Mouse (Mus musculus) thymus, adult 2 months (tissue): ENCODE measurements around the gene Foxb1. TPM values are rescaled to one million over a fixed set of nuclear protein-coding genes. Genes with fewer than 3 reads are reported as not detected.

Experiments
- DNase-seq: peaks from one replicate; pipeline ENCODE4 v3.0.0; 2021
- H3K27ac ChIP-seq: fragments of 200-500 bp; 2 replicates; pipeline ENCODE4 v1.5.1; 2012; ENCODE audit warnings: low read length, control low read depth; ENCODE audit not compliant: control insufficient read depth, insufficient read depth
- H3K27me3 ChIP-seq: fragments of 200-500 bp; 2 replicates; pipeline ENCODE4 v1.6.1; 2012; ENCODE audit warnings: mild to moderate bottlenecking, low read length, moderate library complexity, mixed read lengths; ENCODE audit not compliant: control insufficient read depth, insufficient read depth
- H3K36me3 ChIP-seq: fragments of 200-500 bp; 2 replicates; pipeline ENCODE4 v1.6.1; 2012; ENCODE audit warnings: mild to moderate bottlenecking, low read length, moderate library complexity; ENCODE audit not compliant: control insufficient read depth, insufficient read depth
- H3K4me1 ChIP-seq: fragments of 200-500 bp; replicated peaks from 2 replicates; pipeline ENCODE4 v1.6.1; 2012; ENCODE audit warnings: low read length; ENCODE audit not compliant: control insufficient read depth, insufficient read depth
- H3K4me3 ChIP-seq: fragments of 200-500 bp; 2 replicates; pipeline ENCODE4 v1.5.1; 2012; ENCODE audit warnings: mild to moderate bottlenecking, low read length, control low read depth, moderate library complexity; ENCODE audit not compliant: control insufficient read depth, insufficient read depth
- CTCF ChIP-seq: fragments of 200-500 bp; IDR thresholded peaks from 2 replicates; pipeline ENCODE4 v1.5.1; 2012; ENCODE audit warnings: mild to moderate bottlenecking, control low read depth, low read length, moderate library complexity, borderline replicate concordance; ENCODE audit not compliant: control insufficient read depth, poor library complexity, insufficient read depth; ENCODE audit errors: extremely low read depth
- POLR2A ChIP-seq: fragments of 200-500 bp; IDR thresholded peaks from 2 replicates; pipeline ENCODE4 v1.6.1; 2012; ENCODE audit warnings: mild to moderate bottlenecking, low read length, control low read depth, moderate library complexity; ENCODE audit not compliant: control insufficient read depth, poor library complexity, insufficient read depth; ENCODE audit errors: extremely low read depth
- WGBS: fragments of 180-500 bp; shearing (Covaris S2); methylation state at CpG from one replicate; pipeline ENCODE4 v1.1.7; 2018; 5-methylcytosine and 5-hydroxymethylcytosine counted together
- polyA plus RNA-seq: library from polyadenylated mRNA; depleted of rRNA; stranded (reverse); fragments of >200 nt; gene quantifications from 2 replicates; pipeline ENCODE4 v1.2.3, GENCODE M21; 2012; rRNA removed

Foxb1 gene
- 1.0 and 1.7 TPM in 2 replicates for polyA plus RNA-seq

DNA sequence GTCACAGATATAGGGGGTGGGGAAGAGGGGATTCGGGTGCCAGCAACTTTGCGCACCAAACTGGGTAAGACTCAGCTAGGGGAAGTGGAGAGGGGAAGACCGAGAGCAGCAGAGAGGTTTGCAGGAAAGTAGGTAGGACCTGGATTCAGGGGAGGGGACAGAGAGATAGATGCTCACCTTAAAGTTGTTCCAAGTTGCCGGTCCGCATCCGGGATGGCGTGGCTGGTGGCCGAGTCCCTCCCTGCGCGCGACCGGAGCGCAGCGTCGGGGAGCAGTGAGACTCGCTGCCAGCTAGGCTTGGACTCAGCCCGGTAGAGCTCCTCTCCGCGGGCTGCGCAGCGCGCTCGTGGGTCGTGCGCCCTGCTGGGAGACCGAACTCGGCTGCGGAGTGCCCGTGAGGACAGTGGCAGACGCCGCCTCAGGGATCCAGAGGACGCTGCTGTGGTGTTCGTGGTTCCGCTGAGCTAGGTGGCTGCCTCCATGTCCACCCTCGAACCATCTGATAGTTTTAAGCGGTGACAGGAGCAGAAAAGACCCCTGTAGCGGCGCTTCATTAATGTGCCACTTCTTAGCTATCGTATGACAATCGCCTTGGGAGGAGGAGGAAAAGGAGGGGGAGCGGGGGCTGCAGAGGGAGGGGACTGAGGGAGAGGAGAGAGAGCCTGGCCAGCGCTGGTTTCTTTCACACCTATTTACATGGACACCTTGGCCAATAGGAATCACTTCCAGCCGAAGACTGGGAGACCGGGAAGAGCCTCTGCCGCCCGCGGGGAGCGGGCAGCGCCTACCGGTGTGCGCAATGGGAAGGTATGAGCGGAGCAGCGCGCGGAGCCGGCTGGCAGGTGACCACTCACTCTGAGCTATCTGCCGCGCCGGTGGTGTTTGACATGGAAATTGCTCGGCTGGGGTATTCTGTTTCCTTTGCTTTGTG is at the start of gene Foxb1:
Foxb1 (minus strand) TSS at position 570 of the 931 bp plus-strand sequence.
- Histone ChIP-seq H3K4me3 (peak within 1 kb of the TSS; percentile 52), H3K27me3 (peaks cover 29% of the 10 kb centered on the region), H3K27ac (no peak within 1 kb of the TSS), H3K4me1 (peaks cover 51% of the 10 kb centered on the region), H3K36me3 (no peaks in the 10 kb centered on the region)
- no peak for TF ChIP-seq CTCF
- no peak for TF ChIP-seq POLR2A
- peak; percentile 35 for DNase-seq
- whole genome bisulfite sequencing: 5% methylated on average over 60 of the region's 60 CpGs

DNA sequence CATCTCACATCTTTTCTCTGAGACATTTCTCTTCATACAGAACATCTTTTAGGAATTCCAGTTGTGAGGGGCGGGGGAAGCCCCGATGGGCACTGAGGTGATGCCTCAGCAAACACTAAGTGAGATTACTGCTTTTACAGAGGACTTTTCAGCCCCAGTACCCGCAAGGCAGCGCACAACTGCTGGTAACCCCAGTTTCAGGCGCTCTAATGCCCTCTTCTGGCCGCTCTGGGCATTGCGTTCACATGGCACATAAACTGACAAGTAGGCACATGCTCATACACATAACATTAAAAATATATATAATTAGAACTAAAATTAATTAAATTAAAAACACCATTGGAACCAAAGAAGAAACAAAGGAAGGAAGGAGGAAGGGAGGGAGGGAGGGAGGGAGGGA is 29.8 kb upstream of the Foxb1 start:
- H3K4me3 ChIP-seq: no peak overlapping the region
- no peaks in the 10 kb centered on the region for H3K27me3 ChIP-seq
- no peaks in the 10 kb centered on the region for H3K4me1 ChIP-seq
- 70% methylated on average over 7 of the region's 7 CpGs for WGBS
- no peak overlapping the region for H3K27ac ChIP-seq
- H3K36me3 ChIP-seq: no peaks in the 10 kb centered on the region
- DNase-seq: peak; percentile 69
- TF ChIP-seq CTCF (peak; percentile 67; the same call in 1 of the 2 replicates), POLR2A (no peak)

DNA sequence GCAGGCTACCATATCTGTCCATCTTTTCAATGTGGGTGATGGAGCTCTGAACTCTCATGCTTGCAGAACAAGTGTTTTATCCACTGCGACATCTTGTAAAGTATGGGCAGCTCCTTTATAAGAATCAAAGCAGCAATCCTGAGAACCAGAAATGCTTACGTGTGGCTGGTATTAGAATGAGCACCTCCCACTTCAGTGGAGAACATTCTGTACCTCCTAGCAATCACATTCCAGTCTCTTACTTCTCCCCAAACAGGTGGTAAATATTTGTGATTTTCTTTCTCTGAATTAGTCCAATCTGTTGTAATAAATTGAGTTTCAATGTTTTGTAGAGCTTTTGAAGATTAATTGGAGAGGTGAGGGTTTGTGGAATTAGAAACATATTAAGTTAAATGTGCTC is 19.3 kb upstream of the Foxb1 start:
- no peaks in the 10 kb centered on the region for H3K36me3 ChIP-seq
- DNase-seq: no peak
- WGBS: 90% methylated on average over 2 of the region's 2 CpGs
- no peaks in the 10 kb centered on the region for H3K4me1 ChIP-seq
- no peaks in the 10 kb centered on the region for H3K27me3 ChIP-seq
- H3K27ac ChIP-seq: no peak overlapping the region
- no peak overlapping the region for H3K4me3 ChIP-seq
- TF ChIP-seq POLR2A (no peak), CTCF (no peak)

- Histone ChIP-seq H3K4me3 (no peak overlapping the region), H3K4me1 (no peaks in the 10 kb centered on the region), H3K36me3 (no peaks in the 10 kb centered on the region), H3K27ac (no peak overlapping the region), H3K27me3 (peaks cover 31% of the 10 kb centered on the region)
- no peak for DNase-seq
- no peak for TF ChIP-seq CTCF
- TF ChIP-seq POLR2A: no peak
- 13% methylated on average over 21 of the region's 21 CpGs for WGBS
Observed at GRCm38 (mm10) chr9:69769949-69770585, 9.3 kb upstream of the Foxb1 start.

GRCm38 (mm10) chr9:69769091-69769948 is 8.6 kb upstream of the Foxb1 start:
- no peak for DNase-seq
- WGBS: 8% methylated on average over 36 of the region's 36 CpGs
- TF ChIP-seq POLR2A (no peak), CTCF (no peak)
- peaks cover 31% of the 10 kb centered on the region for H3K27me3 ChIP-seq
- H3K36me3 ChIP-seq: no peaks in the 10 kb centered on the region
- H3K27ac ChIP-seq: no peak overlapping the region
- H3K4me1 ChIP-seq: peaks cover 3% of the 10 kb centered on the region
- no peak overlapping the region for H3K4me3 ChIP-seq

DNA sequence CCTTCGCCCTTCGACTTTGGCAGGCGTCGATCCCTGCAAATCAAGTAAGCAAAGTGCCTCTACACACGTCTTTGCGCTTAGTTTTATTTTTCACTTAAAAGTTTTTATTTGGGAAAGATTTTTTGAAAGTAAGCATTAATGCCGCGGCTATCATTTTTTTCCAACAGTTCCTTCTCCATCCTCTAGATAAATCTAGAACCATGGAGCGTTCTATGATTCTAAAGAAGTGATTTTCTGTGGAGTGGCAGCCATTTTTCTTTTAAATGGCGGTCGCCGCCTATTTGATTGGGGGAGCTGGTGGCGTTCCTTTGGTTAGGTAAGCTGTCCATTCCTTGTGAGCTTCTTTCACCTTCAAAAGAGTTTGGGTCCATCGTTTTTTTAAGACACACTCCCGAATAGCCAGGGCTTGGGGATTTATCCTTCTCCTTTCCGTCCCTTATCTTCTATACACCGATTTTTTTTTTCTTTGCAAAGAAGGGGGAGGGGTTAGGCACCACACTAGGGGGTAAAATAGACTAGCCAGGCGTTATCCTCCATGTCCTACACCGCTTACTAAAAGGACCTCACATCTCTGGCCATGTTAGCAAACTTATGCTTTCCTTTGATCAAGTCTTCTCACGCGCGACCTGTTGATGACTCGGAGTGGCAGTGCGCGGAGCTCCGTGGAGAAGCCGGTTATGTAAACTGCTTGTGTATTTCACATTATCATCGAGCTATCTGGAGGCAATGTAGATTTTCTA is 7.6 kb upstream of the Foxb1 start:
- DNase-seq: no peak
- TF ChIP-seq POLR2A: no peak
- peaks cover 31% of the 10 kb centered on the region for H3K27me3 ChIP-seq
- no peak overlapping the region for H3K27ac ChIP-seq
- H3K4me3 ChIP-seq: no peak overlapping the region
- WGBS: 17% methylated on average over 28 of the region's 28 CpGs
- H3K36me3 ChIP-seq: no peaks in the 10 kb centered on the region
- H3K4me1 ChIP-seq: peaks cover 3% of the 10 kb centered on the region
